Mouse (Mus musculus): ENCODE results near the gene Muc5b.
"Not testable (repeated sequence)": the region's sequence is repeated elsewhere in the genome, so short reads cannot be mapped to it uniquely, and the experiment has no call there.

The Muc5b gene

DNA sequence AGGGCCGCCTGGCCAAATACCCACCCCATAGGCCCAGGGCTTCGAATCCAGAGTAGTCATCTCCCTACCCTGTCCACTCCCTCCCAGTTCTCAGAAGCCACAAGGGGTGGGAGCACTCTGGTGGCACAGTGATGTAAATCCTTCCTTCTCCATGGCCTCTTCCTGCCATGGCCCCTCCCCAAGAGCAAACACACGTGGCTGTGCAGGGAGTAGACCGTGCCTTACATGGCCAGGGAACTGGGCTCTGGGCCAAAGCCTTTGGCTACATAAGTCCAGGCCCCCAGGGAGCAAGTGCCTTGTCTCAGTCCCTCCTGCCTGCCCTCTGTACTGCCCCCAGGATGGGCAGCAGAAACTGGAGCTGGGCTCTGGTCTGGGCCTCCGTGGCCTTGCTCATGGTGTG lies at the start of gene Muc5b:
Muc5b (plus strand) TSS at position 292 of the 400 bp plus-strand sequence.
- DNase-seq (ENCODE audit: low read depth, low spot score) = no peak

DNA sequence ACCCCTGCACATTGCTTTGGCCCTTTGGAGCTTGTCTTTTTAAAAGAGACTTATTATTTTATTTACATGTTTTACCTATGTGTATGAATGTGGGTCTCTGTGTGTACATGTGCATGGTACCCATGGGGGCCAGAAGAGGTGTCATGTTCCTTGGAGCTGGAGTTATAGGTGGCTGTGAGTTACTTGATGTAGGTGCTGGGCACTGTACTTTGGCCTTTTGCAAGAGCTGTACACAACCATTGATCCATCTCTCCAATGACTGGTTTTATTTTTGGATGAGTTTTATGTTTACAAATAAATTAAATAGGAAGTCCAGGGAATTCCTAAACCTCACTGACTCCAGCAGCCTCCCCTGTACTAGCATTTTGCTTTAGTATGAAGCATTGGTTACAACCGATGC lies 44.6 kb upstream of the Muc5b start:
- DNase-seq (ENCODE audit: low read depth, low spot score) = no peak

DNA sequence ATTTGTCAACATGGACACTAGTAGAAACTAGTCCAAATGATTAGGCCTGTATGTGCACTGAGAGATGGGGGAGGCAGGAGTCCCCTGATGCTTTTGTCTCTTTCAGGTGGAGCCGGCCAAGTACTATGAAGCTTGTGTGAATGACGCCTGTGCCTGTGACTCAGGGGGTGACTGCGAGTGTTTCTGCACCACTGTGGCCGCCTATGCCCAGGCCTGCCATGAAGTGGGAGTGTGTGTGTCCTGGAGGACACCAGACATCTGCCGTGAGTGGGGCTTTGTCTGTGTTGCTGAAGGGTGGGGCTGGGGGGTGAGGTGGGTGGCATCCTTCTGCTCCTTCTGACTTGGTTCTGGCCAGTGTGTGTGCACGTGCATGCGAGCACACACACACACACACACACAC lies 35.7 kb upstream of the Muc5b start:
- no peak for DNase-seq (ENCODE audit: low read depth, low spot score)

DNA sequence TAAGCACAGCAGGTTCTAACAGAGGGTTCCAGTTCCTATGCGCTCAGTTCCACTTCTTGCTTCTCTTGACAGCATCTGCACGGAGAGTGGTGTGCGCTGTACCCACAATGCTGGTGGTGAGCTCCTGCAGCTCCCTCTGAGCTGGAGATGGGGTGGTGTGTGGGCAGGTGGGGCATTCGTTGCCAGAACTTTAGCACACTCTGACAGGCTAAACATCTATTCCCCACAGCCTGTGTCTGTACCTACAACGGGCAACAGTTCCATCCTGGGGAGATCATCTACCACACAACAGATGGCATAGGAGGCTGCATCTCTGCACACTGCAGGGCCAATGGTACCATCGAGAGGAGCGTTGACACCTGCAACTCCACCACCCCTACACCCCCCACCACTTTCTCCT lies 33.5 kb upstream of the Muc5b start:
- DNase-seq (ENCODE audit: low read depth, low spot score) = no peak

DNA sequence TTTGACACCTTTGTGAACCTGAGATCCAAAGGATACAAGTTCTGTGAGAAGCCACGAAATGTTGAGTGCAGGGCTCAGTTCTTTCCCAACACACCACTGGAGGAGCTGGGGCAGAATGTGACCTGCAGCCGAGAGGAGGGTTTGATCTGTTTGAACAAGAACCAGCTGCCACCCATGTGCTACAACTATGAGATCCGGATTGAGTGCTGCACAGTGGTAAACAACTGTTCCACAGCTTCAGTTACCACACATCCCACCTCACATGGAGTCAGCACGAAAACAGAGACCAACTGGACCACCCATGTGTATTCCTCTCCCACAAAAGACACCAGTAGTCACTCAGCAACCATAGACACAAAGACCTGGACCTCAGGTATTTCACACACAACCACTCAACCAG lies 31.0 kb upstream of the Muc5b start:
- not testable (repeated sequence) for DNase-seq (ENCODE audit: low read depth, low spot score)

DNA sequence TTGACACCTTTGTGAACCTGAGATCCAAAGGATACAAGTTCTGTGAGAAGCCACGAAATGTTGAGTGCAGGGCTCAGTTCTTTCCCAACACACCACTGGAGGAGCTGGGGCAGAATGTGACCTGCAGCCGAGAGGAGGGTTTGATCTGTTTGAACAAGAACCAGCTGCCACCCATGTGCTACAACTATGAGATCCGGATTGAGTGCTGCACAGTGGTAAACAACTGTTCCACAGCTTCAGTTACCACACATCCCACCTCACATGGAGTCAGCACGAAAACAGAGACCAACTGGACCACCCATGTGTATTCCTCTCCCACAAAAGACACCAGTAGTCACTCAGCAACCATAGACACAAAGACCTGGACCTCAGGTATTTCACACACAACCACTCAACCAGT lies 28.9 kb upstream of the Muc5b start:
- not testable (repeated sequence) for DNase-seq (ENCODE audit: low read depth, low spot score)

DNA sequence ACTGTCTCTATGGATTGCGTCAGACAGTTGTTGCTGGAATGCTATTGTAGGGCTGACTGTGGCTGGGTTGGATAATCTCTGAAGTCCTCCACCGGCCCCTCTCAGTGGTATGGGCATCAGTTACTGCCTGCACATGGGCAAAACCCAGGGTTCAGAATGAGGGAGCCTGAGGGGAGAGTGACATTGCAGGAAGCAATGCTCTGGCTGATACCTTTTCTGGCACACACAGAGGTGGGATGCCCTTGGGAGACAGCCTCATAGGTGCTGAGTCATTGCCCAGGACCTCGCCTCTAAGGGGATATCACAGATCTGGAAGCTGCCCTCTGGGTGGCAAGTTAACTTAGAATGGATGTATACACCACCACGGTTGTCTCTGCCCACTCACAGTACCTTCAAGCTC lies 25.5 kb upstream of the Muc5b start:
- no peak for DNase-seq (ENCODE audit: low read depth, low spot score)

DNA sequence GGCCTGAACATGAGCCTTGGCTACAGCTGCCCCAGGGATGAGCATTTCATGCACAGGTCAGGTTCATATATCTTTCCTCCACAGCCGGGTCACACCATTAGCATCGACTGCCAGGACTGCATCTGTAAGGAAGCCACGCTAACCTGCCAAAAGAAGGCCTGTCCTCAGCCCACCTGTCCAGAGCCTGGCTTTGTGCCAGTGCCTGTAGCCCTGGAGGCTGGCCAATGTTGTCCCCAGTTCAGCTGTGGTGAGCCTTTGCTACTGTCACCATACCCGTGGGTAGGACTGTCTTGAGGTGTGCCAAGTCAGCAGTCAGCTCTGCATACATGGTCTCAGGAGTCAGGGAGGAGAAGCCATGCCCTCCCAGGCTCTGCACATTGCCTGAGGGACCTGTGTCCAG lies 23.5 kb upstream of the Muc5b start:
- DNase-seq (ENCODE audit: low read depth, low spot score) = no peak

DNA sequence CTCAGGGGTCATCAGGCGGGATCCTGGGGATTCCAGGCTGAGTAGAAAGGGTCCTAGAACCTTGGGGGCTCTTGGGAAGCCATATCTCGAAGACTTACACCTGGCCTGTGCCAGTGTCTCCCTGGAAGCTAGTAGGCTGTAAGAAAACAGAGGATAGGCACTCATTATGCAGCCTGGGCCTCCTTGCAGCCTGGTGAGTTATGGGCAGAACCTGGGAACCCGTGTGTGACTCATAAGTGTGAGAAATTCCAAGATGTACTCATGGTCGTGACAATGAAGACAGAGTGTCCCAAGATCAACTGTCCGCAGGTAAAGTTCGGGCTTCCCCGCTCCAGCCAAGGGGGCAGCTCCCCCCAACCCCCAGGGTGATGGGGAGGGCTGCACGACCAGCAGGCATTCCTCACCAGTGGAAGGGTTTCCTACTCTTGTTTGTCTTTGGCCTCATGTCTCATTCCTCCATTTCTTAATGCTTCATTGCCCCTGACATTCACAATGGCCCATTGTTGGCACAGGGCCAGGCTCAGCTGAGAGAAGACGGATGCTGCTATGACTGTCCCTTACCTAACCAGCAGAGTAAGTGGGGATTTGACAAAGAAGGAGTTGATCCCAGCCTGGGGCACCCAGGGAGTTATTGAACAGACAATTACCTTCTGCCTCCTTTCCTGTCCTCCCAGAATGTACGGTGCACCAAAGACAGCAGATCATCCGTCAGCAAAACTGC lies 21.4 kb upstream of the Muc5b start:
- no peak for DNase-seq (ENCODE audit: low read depth, low spot score)

DNA sequence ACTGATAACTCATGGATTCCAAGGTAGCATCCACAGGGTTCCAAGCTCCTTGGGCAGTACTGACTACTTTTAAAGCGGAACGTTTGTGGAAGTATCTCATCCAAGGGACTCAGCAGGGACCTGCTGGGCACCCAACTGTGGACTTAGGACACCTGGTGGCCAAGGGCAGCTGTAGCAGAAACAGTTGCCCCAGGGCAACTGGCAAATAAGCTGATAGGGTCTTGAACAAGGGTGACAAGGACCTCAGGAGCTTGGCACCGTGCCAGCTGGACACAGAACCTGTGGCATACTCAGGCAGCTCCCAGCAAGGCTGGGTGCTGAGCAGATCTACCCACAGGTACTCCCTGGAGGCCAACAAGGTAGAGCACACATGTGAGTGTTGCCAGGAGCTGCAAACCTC lies 20.6 kb upstream of the Muc5b start:
- peak; percentile 9 for DNase-seq (ENCODE audit: low read depth, low spot score)

DNA sequence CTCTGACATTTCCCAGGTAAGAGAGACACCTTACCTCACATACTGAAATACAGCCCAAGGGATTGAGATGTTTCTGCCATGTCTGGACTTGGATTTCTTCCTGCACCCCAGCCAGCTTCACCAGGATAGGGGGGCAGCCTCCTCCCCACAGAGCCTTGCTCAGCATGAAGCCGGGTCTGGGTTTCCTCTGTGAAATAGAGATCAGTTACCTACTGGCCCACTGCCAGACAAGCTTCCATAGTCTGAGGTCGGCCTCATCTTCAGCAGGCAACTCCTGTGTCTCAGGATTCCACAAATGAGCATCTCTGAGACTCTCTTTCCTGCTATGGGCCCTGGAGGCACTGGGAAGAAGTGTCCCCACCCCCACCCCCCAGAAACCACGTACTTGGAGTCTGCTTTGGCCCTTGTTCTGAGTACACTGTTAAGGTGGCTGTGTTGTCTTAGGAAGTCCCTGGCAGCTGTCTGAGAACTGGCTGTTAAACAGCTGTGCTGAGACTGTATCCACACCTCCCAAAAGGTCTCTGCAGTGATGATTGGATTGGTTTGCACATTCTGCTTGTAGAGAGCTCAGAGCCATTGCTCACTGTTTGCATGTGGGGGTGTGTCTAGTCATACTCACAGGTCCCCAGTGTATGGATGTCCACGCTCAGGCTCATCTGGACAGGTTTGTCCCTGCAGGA lies 16.1 kb upstream of the Muc5b start:
- DNase-seq (ENCODE audit: low read depth, low spot score) = no peak

DNA sequence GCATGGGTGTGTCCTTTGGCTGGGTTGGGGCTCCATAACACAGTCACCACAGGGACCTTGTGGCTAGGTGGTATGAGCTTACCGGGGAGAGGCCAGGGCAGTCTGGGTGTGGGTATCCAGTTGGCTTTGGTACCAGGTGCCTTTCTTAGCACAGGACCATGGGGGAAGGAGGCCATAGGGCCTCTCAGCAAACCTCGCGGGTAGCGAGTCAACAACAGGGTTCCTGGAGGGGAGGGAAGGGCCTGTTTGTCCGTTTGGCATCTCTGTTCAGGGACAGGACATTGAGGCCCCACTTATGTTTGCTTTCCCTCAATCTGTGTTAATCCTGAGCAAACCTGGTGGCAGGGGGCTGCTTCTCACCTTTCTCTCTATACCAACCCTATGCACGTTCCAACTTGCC lies 15.2 kb upstream of the Muc5b start:
- no peak for DNase-seq (ENCODE audit: low read depth, low spot score)

DNA sequence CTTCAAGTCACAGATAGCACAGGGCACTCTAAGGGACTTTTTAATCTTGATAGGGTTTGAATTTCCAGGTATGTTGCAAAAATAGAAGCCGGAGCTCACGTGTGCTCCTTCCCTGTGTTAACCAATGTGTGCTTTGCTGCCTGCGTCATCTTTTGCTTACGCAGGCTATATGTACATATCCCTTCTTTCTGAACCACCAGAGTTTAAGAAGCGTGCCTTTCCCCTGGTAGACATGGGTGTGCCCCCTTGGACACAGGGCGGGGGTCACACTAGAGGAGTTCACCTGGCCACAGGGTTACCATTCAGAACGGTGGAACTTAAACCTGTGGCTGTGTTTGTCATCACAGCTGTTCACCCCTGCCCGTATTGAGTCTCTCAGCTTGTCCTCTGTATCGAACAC lies 14.5 kb upstream of the Muc5b start:
- DNase-seq (ENCODE audit: low read depth, low spot score) = no peak

DNA sequence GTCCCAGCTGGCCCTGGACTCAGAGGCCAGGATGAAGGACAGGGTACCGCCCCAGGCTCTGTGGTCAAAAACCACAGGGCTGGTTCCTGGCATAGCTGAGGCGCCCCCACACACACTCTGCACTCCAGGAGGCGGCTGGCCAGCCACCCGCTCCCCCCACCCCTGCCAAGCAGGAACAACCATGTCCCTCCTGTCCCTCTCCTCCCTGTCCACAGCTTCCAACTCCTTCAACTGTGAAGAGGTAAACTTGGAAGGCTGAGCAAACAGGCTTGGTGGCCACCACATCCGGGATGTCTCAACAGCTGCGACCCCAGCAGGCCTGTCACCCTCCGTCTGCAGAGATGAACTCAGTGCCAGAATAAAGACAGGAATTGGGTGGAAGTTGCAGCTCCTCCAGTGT lies 2.9 kb upstream of the Muc5b start:
- DNase-seq (ENCODE audit: low read depth, low spot score) = no peak

DNA sequence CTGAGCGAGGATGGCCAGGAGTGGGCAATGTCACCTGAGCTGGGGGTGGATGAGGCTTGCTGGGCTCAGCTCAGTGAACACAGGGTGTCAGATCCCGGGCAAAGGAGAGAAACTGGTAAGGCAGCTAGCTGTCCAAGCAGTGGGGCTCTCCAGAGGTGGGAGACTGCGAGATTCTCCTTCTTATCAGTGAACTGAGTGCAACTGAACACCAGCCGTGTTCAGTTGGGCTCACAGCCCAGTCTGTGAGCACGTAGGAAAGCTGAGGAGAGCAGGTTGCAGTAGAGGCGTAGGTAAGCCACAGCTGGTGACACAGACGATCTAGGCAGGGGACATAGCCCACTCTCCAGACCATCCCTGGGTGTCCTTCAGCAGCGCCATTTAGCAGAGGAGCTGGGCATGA lies 2.4 kb upstream of the Muc5b start:
- no peak for DNase-seq (ENCODE audit: low read depth, low spot score)

DNA sequence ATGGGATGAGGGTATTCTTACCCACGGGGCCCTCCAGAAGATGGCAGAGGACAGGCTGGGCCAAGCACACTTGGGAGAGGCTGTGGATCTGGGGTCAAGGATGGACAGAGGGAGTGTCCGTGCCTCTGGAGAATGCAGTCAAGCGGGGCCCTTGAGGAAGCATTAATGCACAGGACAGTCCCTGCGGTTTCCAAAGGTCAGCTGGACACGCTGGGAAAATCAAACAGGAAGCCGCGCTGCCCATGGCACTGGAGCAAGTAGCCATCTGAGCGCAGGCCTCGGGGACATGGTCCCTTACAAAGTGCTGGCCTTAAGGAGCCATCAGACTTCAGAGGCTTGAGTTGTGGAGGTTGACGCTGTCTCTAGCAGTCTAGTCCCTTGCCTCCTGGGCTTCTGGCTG lies 1.5 kb downstream of the Muc5b start:
- DNase-seq (ENCODE audit: low read depth, low spot score) = no peak

DNA sequence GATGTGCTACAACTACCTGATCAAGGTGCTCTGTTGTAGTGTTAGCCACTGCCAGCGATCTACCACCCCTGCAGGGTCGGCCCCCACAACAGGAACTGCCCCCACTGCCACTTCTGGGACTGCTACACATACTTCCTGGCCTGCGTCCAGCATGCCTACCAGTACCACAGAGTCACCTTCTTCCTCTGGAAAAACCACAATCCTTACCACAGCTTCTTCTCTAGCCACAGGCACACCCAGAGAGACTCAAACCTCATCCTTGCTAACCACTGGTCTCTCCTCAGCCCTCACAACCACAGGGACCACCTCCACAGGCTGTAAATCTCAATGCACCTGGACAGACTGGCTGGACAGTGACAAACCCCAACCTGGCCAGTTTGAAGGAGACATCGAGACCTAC lies 22.2 kb downstream of the Muc5b start:
- DNase-seq (ENCODE audit: low read depth, low spot score) = no peak

DNA sequence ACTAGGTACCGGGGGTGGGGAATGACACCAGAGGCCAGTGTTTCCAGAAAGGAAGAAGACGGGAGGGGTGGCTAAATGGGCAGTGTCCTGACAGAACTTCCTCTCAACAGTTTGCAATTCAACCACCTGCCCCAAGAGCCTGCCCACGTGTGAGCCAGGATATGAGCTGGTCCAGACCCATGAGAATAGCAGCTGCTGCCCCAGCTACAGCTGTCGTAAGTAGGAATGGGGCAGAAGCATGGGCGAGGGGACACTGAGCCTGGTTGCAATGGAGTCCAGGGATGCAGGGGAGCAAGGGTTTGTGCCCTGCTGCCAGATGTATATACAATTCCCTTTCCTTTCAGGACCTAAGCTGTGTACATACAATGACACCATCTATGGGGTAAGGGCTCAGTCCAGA lies 30.8 kb downstream of the Muc5b start:
- DNase-seq (ENCODE audit: low read depth, low spot score) = no peak

DNA sequence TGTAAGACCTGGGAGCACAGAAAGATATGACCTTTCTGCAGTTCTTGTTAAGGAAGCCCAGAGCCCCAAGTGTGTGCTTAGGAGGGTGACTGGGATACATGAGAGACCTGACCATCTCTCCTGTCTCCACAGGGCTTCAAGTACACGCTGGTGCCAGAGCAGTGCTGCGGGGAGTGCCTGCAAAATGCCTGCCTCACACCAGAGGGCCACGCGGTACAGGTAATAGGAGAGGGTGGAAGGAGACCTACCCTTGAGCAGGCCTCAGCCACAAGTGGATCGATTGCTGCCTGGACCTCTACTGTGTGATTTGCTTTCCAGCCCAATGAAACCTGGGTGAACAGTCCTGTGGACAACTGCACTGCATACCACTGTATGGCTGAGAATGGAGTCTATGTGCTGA lies 31.7 kb downstream of the Muc5b start:
- DNase-seq (ENCODE audit: low read depth, low spot score) = peak; percentile 9

DNA sequence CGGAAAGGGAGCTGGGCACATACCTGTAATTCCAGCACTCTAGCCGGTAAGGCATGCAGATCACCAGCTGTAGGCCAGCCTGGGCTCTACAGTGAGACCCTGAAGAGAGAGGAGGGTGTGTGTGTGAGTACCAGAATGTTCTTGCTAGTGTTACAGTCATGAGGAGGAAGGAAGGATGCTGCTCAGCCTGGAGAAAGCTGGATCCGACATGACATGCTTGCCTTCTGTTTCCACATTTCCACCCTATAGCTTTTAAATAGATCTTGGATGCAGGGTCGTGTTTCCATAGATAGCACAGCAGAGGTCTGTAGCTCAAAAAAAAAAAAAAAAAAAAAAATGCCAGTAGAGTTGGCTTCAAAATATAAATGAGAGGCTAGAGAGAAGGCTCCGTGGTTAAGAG lies 36.0 kb downstream of the Muc5b start:
- DNase-seq (ENCODE audit: low read depth, low spot score) = no peak

DNA sequence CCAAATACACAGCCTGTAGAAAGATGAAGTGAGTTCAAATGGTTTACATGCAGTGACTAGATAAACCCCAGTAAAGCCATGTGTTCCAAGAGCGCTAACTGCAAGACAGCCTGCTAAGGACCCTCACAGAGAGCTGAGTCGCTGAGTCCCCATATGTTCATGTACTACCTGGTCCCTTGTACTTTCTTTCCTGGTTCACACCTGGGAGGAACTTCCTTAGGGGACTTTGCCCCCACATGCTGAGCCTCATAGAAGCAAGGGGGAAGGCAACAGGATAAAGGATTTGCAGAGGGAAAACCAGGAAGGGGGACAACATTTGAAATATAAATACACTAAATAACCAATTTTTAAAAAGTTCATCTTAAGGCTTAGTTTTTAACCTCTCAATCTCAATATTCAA lies 39.9 kb downstream of the Muc5b start:
- DNase-seq (ENCODE audit: low read depth, low spot score) = no peak

DNA sequence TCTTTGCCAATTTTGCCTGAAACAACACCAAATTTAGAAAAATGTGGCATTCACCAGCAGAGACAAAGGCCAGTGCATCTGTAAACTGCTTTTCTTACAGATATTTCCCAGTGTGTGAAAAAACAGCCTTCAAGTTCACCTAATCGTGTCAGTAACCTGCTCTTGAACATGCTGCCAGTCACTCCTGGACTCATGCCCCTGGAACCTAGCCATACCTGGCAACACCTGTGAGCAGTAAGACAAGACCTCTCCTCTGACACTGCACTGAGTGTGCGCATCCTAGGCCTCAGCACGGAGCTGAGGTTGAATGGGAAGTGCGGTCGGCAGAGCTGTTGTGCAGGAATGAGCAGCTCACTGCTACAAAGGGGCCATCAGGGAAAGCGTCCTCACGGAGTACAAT lies 53.3 kb downstream of the Muc5b start:
- no peak for DNase-seq (ENCODE audit: low read depth, low spot score)

DNA sequence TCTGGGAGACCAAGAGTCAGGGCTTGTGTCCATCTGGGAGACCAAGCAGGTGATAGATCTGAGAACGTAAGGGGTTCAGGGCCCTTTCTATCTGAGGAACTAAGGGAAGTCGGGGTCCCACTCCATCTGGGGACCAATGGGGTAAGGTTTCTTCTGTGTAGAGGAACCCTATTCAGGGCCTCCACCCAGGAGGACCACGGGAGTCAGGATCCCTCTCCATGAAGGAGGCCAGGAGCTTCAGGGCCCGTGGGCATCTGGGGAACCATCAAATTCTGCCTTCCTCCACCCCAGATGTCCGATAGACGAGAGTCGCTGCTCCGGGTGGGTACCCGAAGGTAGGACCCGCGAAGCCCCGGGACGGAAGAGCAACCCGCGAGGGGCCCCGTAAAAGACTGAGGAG lies 63.0 kb downstream of the Muc5b start:
- no peak for DNase-seq (ENCODE audit: low read depth, low spot score)

DNA sequence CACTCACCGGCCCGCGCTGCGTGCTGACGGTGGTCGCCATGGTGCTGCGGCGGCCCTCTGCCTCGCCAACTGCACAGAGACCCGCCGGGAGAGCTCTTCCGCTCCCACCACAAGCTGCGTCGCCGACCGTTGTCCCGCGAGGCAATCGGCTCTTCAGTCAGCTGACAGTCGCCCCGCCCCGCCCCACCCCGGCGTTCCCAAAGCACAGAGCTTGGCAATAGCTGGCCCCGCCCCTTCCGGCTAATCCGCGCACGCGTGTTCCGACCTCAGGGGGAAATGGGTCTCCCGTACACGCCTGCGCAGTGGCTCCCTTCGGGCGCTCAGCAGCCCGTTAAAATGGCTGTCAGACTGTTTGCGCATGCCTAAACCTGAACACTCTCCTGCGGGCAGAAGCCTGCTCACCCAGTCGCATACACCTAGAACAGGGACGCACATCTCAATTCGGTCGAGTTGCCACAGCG lies 63.4 kb downstream of the Muc5b start:
- peak; percentile 99 for DNase-seq (ENCODE audit: low read depth, low spot score)
